Mouse (Mus musculus): Measurements from ENCODE around the gene Rbm4. TPM values are rescaled to one million over a fixed set of nuclear protein-coding genes. Genes with fewer than 3 reads are reported as not detected.

The Rbm4 gene
- 10 to 100 TPM; 17.8 to 38.0 TPM for polyA plus RNA-seq (2012; fragmentation: generic; extraction: Trizol)

GRCm38 (mm10) chr19:4793831-4794422 is at the start of gene Rbm4:
TSS of gene Rbm4 (minus strand) at chr19:4793901.

GRCm38 (mm10) chr19:4839149-4839548 is 45.4 kb upstream of the Rbm4 start, which contains the start of the genes Ccs and Ccdc87:
TSS of gene Ccs (minus strand) at chr19:4839332.
TSS of gene Ccdc87 (plus strand) at chr19:4839366.

GRCm38 (mm10) chr19:4811063-4811908 is 17.6 kb upstream of the Rbm4 start, which contains the start of the genes Gm21992 and Rbm14:
TSS of gene Gm21992 (minus strand) at chr19:4811612.
TSS of gene Rbm14 (minus strand) at chr19:4811634.

GRCm38 (mm10) chr19:4756193-4756911 is 37.3 kb downstream of the Rbm4 start, which contains the start of gene Rbm4b:
TSS of gene Rbm4b (plus strand) at chr19:4756497.

Other genes with a start within 250 kb of the Rbm4 start
- 10 to 100 TPM; 35.2 to 47.0 TPM for gene Lrfn4, start 178.2 kb downstream of the Rbm4 start, polyA plus RNA-seq (2012; fragmentation: generic; extraction: Trizol)
- 10 to 100 TPM; 48.3 to 55.2 TPM for gene Rce1, start 168.3 kb downstream of the Rbm4 start, polyA plus RNA-seq (2012; fragmentation: generic; extraction: Trizol)
- 1 to 10 TPM in 1 of 2 experiments, under 1 TPM in 1; 0.51 to 2.9 TPM for gene Gm960, start 95.2 kb downstream of the Rbm4 start, polyA plus RNA-seq (2012; fragmentation: generic; extraction: Trizol)
- under 1 TPM; 0.05 to 0.13 TPM for gene Sptbn2, start 82.7 kb downstream of the Rbm4 start, polyA plus RNA-seq (2012; fragmentation: generic; extraction: Trizol)
- gene Rbm4b, start 37.4 kb downstream of the Rbm4 start, polyA plus RNA-seq (2012; fragmentation: generic; extraction: Trizol): 10 to 100 TPM in 1 of 2 experiments, 1 to 10 TPM in 1; 3.3 to 22.9 TPM
- gene Gm21992, start 17.7 kb upstream of the Rbm4 start, polyA plus RNA-seq (2012; fragmentation: generic; extraction: Trizol): 10 to 100 TPM; 23.3 to 28.1 TPM
- gene Rbm14, start 17.7 kb upstream of the Rbm4 start, polyA plus RNA-seq (2012; fragmentation: generic; extraction: Trizol): 10 to 100 TPM; 48.9 to 59.1 TPM
- gene Ccs, start 45.4 kb upstream of the Rbm4 start, polyA plus RNA-seq (2012; fragmentation: generic; extraction: Trizol): 100 to 1,000 TPM in 1 of 2 experiments, 10 to 100 TPM in 1; 60.9 to 102 TPM
- gene Ccdc87, start 45.5 kb upstream of the Rbm4 start, polyA plus RNA-seq (2012; fragmentation: generic; extraction: Trizol): under 1 TPM; 0.02 to 0.20 TPM
- 1 to 10 TPM in 1 of 2 experiments, under 1 TPM in 1; 0.18 to 2.1 TPM for gene Ctsf, start 61.2 kb upstream of the Rbm4 start, polyA plus RNA-seq (2012; fragmentation: generic; extraction: Trizol)
- 1 to 10 TPM; 2.6 to 6.1 TPM for gene Actn3, start 84.0 kb upstream of the Rbm4 start, polyA plus RNA-seq (2012; fragmentation: generic; extraction: Trizol)
- 10 to 100 TPM in 1 of 2 experiments, 1 to 10 TPM in 1; 2.9 to 13.9 TPM for gene Zdhhc24, start 84.8 kb upstream of the Rbm4 start, polyA plus RNA-seq (2012; fragmentation: generic; extraction: Trizol)
- 1 to 10 TPM; 1.3 to 5.5 TPM for gene Bbs1, start 112.7 kb upstream of the Rbm4 start, polyA plus RNA-seq (2012; fragmentation: generic; extraction: Trizol)
- 10 to 100 TPM; 78.5 to 79.8 TPM for gene Dpp3, start 134.4 kb upstream of the Rbm4 start, polyA plus RNA-seq (2012; fragmentation: generic; extraction: Trizol)
- 1 to 10 TPM; 3.2 to 4.7 TPM for gene Peli3, start 149.2 kb upstream of the Rbm4 start, polyA plus RNA-seq (2012; fragmentation: generic; extraction: Trizol)
- gene Mrpl11, start 168.2 kb upstream of the Rbm4 start, polyA plus RNA-seq (2012; fragmentation: generic; extraction: Trizol): 100 to 1,000 TPM in 1 of 2 experiments, 10 to 100 TPM in 1; 75.2 to 151 TPM
- gene Npas4, start 196.4 kb upstream of the Rbm4 start, polyA plus RNA-seq (2012; fragmentation: generic; extraction: Trizol): under 1 TPM; 0.01 to 0.11 TPM
- 1 to 10 TPM; 1.3 to 1.5 TPM for gene Slc29a2, start 230.0 kb upstream of the Rbm4 start, polyA plus RNA-seq (2012; fragmentation: generic; extraction: Trizol)
- 10 to 100 TPM; 18.7 to 79.2 TPM for gene B4gat1, start 244.9 kb upstream of the Rbm4 start, polyA plus RNA-seq (2012; fragmentation: generic; extraction: Trizol)
- gene AC124502.3, start 245.0 kb upstream of the Rbm4 start, polyA plus RNA-seq (2012; fragmentation: generic; extraction: Trizol): 1 to 10 TPM in 1 of 2 experiments, under 1 TPM in 1; 0.95 to 3.4 TPM
- 10 to 100 TPM; 43.2 to 81.1 TPM for gene Brms1, start 247.5 kb upstream of the Rbm4 start, polyA plus RNA-seq (2012; fragmentation: generic; extraction: Trizol)

Measured in C3H10T1/2 (cell line).